Mouse (Mus musculus): ENCODE data around the gene Olfr1012. TPM values are rescaled to one million over a fixed set of nuclear protein-coding genes. Genes with fewer than 3 reads are reported as not detected.

Olfr1012 gene
- total and polyA plus RNA-seq, 3 experiments: not detected

- in situ Hi-C loops (cut with MboI; ENCODE audit: low pct_ligation_motif_present, low pct_unique_long_range_greater_than_20kb, low sequenced_read_pairs): loop anchor here (25.0 kb wide), 1 partner anchor 737 kb away; the partner anchor contains the start of genes Olfr1065 and Olfr1066
- H3K4me2 ChIP-seq (ENCODE audit: insufficient read depth, low read depth, poor library complexity, severe bottlenecking): no peak overlapping the region
- TF ChIP-seq SMC3 (IDR thresholded peaks at IDR 0.05; ENCODE audit: low read depth, low read length) (peak; percentile 55), CTCF (conservative IDR thresholded peaks at IDR 0.05 in 1 of 2, IDR thresholded peaks at IDR 0.05 in 1 of 2; ENCODE audit: low read depth in 2 of 2, low read length in 2 of 2) (peak in 1 of 2 experiments; percentile 70; a peak in 3 of 4 replicates), RAD21 (IDR thresholded peaks at IDR 0.05; ENCODE audit: low read depth, low read length) (peak; percentile 77), TCF12 (IDR thresholded peaks at IDR 0.05; ENCODE audit: low read depth, low read length) (no peak), JUN (IDR thresholded peaks at IDR 0.05; ENCODE audit: insufficient read depth, low read depth, low read length) (no peak)
- DNase-seq (ENCODE audit: extremely low read depth): peak; percentile 8
- dilution Hi-C loops (cut with MboI; ENCODE audit: extremely low pct_ligation_motif_present, extremely low pct_unique_long_range_greater_than_20kb, low sequenced_read_pairs): no loop called here
- peaks cover 13% of the 10 kb centered on the region for H3K9me3 ChIP-seq (replicated peaks; ENCODE audit: low read length)
- no peaks in the 10 kb centered on the region for H3K79me2 ChIP-seq (replicated peaks; ENCODE audit: control insufficient read depth, extremely low read depth, insufficient read depth, poor library complexity, severe bottlenecking)
- H3K27me3 ChIP-seq (replicated peaks): no peaks in the 10 kb centered on the region
- H3K4me1 ChIP-seq (ENCODE audit: control insufficient read depth in 1 of 2, insufficient read depth in 2 of 2): no peaks in the 10 kb centered on the region
- H3K36me3 ChIP-seq (replicated peaks in 1 of 2; ENCODE audit: control insufficient read depth in 1 of 2, insufficient read depth in 1 of 2, low read length in 1 of 2): no peaks in the 10 kb centered on the region
- H3K9ac ChIP-seq (ENCODE audit: insufficient read depth, low read depth): no peak overlapping the region
- H3K4me3 ChIP-seq (replicated peaks in 1 of 3; ENCODE audit: low read depth in 2 of 3, low read length in 2 of 3, poor library complexity in 1 of 3): no peak overlapping the region
- H3K27ac ChIP-seq (ENCODE audit: insufficient read depth, low read depth): no peak overlapping the region
Measured at GRCm38 (mm10) chr2:85725793-85726192, 36.8 kb downstream of the Olfr1012 start.

GRCm38 (mm10) chr2:85715119-85715518, 47.4 kb downstream of the Olfr1012 start, which contains the start of gene Olfr1009:
Olfr1009 (plus strand) TSS chr2:85715419.
- H3K36me3 ChIP-seq (replicated peaks in 1 of 2; ENCODE audit: control insufficient read depth in 1 of 2, insufficient read depth in 1 of 2, low read length in 1 of 2): no peaks in the 10 kb centered on the region
- TF ChIP-seq NRF1 (IDR thresholded peaks at IDR 0.05; ENCODE audit: low read depth, low read length) (no peak), TBP (conservative IDR thresholded peaks at IDR 0.05; ENCODE audit: low read depth, low read length) (no peak), NELFE (IDR thresholded peaks at IDR 0.05; ENCODE audit: low read depth, low read length) (no peak), UBTF (IDR thresholded peaks at IDR 0.05; ENCODE audit: low read depth, low read length) (no peak), POLR2AphosphoS2 (IDR thresholded peaks at IDR 0.05; ENCODE audit: low read depth, low read length) (no peak), POLR2A (IDR thresholded peaks at IDR 0.05; ENCODE audit: low read depth, low read length) (no peak), ELF1 (IDR thresholded peaks at IDR 0.05; ENCODE audit: low read depth, low read length) (no peak), ETS1 (conservative IDR thresholded peaks at IDR 0.05; ENCODE audit: low read depth, low read length) (no peak), MAX (IDR thresholded peaks at IDR 0.05; ENCODE audit: low read length) (no peak), EP300 (IDR thresholded peaks at IDR 0.05; ENCODE audit: low read length) (no peak), USF1 (IDR thresholded peaks at IDR 0.05; ENCODE audit: low read depth, low read length) (no peak), SIN3A (IDR thresholded peaks at IDR 0.05; ENCODE audit: low read length) (no peak), ZNF384 (IDR thresholded peaks at IDR 0.05; ENCODE audit: low read depth, low read length) (no peak), BHLHE40 (IDR thresholded peaks at IDR 0.05; ENCODE audit: low read depth, low read length) (no peak), RCOR1 (conservative IDR thresholded peaks at IDR 0.05; ENCODE audit: low read depth, low read length) (no peak), HCFC1 (IDR thresholded peaks at IDR 0.05; ENCODE audit: low read depth, low read length) (no peak), ZMIZ1 (IDR thresholded peaks at IDR 0.05; ENCODE audit: low read depth, low read length) (no peak)
- dilution Hi-C loops (cut with MboI; ENCODE audit: extremely low pct_ligation_motif_present, extremely low pct_unique_long_range_greater_than_20kb, low sequenced_read_pairs): no loop called here
- no peak within 1 kb of the TSS for H3K9ac ChIP-seq (ENCODE audit: insufficient read depth, low read depth)
- H3K79me2 ChIP-seq (replicated peaks; ENCODE audit: control insufficient read depth, extremely low read depth, insufficient read depth, poor library complexity, severe bottlenecking): no peaks in the 10 kb centered on the region
- no peak within 1 kb of the TSS for H3K4me3 ChIP-seq (replicated peaks in 1 of 3; ENCODE audit: low read depth in 2 of 3, low read length in 2 of 3, poor library complexity in 1 of 3)
- in situ Hi-C loops (cut with MboI; ENCODE audit: low pct_ligation_motif_present, low pct_unique_long_range_greater_than_20kb, low sequenced_read_pairs): no loop called here
- no peaks in the 10 kb centered on the region for H3K4me1 ChIP-seq (ENCODE audit: control insufficient read depth in 1 of 2, insufficient read depth in 2 of 2)
- no peaks in the 10 kb centered on the region for H3K27me3 ChIP-seq (replicated peaks)
- H3K27ac ChIP-seq (ENCODE audit: insufficient read depth, low read depth): no peak within 1 kb of the TSS
- H3K9me3 ChIP-seq (replicated peaks; ENCODE audit: low read length): peaks cover 26% of the 10 kb centered on the region
- DNase-seq (ENCODE audit: extremely low read depth): no peak
- no peak within 1 kb of the TSS for H3K4me2 ChIP-seq (ENCODE audit: insufficient read depth, low read depth, poor library complexity, severe bottlenecking)
